Mouse (Mus musculus): ENCODE results near the gene Bms1.

GRCm38 (mm10) chr6:118406421-118406820 lies 12.9 kb downstream of the Bms1 start:
- TF ChIP-seq POLR2A (IDR thresholded peaks at IDR 0.05; ENCODE audit: extremely low read depth, insufficient read depth, low read length) (no peak), CTCF (IDR thresholded peaks at IDR 0.05; ENCODE audit: low read depth, low read length) (no peak)

Data from liver, adult 2 months (tissue).